7 mouse cellular contexts compared by ENCODE assay signal in the genomic region with DNA sequence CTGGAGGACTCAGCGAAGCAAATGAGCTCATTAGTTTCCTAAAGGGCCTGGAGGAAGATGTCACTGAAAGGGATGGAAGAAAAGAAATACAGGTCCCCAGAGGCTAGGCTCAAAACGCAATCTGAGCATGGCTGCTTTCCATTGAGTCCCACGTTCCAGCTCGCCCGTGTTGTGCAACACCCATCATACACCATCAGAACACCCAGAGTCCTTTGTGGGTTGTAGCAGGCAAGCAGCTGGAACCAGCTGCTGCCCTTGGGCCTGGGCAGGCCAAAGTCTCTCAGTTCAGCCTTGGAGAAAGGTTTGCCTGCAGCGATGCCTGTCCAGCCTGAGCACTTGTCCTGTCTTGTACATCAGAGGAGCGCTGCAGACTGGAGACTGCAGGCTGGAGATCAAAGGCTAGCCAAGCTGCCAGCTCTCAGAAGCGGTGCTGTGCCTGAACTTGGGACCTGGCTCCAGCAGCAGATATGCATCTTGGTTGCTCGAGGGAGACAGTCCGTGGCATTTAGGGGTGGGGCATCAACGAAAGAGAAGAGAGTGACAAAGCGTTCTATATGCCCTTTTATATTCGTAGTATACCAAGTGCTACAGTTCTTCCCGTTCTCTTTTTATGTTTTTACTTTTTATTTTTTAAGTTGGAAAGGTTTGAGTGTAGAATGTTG. TPM values are rescaled to one million over a fixed set of nuclear protein-coding genes. Genes with fewer than 3 reads are reported as not detected.
DNase-seq lines count a peak whose midpoint lies in the region; ATAC-seq lines count a peak whose summit lies in the region.

No protein-coding gene starts in this region.

- H3K4me2 ChIP-seq in embryonic facial prominence, embryonic 15.5 days (replicated peaks), result peak overlapping the region; percentile 21; the same call in 1 of the 2 replicates

- WGBS in embryonic facial prominence, embryonic 15.5 days, result 51% methylated on average over 14 of the region's 14 CpGs

- no peak overlapping the region for H3K9ac ChIP-seq in embryonic facial prominence, embryonic 15.5 days

- no peak; the same call in 1 of the 2 replicates for ATAC-seq in embryonic facial prominence, embryonic 15.5 days (ENCODE audit: insufficient number of reproducible peaks, low FRiP score, low TSS enrichment, low read depth)

- DNase-seq in adrenal gland, adult 8-10 months, result peak; percentile 29
- DNase-seq in kidney, adult 18-20 months, result peak; percentile 43
- peak; percentile 75 for DNase-seq in lung, postnatal 36 days
- DNase-seq in layer of hippocampus, adult 18-20 months (ENCODE audit: low spot score in 2 of 2), result no peak
- DNase-seq in frontal cortex, postnatal 10 days (ENCODE audit: low spot score in 2 of 2), result no peak
- no peak for DNase-seq in left cerebral cortex, postnatal 36 days (ENCODE audit: low spot score in 2 of 2)

- H3K27ac ChIP-seq in embryonic facial prominence, embryonic 15.5 days (replicated peaks), result peak overlapping the region; percentile 68; the same call in 1 of the 2 replicates

- H3K9me3 ChIP-seq in embryonic facial prominence, embryonic 15.5 days (replicated peaks), result no peaks in the 10 kb centered on the region

- intact Hi-C loops in left cerebral cortex, postnatal 36 days (cut with DNase I), result no loop called here

- peaks cover 3% of the 10 kb centered on the region; the same call in 1 of the 2 replicates for H3K36me3 ChIP-seq in embryonic facial prominence, embryonic 15.5 days

- no peaks in the 10 kb centered on the region for H3K27me3 ChIP-seq in embryonic facial prominence, embryonic 15.5 days

- H3K4me1 ChIP-seq in embryonic facial prominence, embryonic 15.5 days, result 0 out of 2 replicates have a peak, but pooled peaks cover 5% of the 10 kb centered on the region

- no peak overlapping the region for H3K4me3 ChIP-seq in embryonic facial prominence, embryonic 15.5 days (replicated peaks)

RNA-seq across cellular contexts. Expression of a gene that starts 15.5 kb away (rescaled TPM):
- total RNA-seq in adrenal gland, adult 8-10 months (2022), result 10 to 100 TPM; 20.2 to 23.5 (median 21.2) TPM
- polyA plus RNA-seq in embryonic facial prominence, embryonic 15.5 days (2015; fragmentation: Nextera tagmentation; extraction: Ambion mirVana), result 65.5 and 69.5 TPM in 2 replicates
- total RNA-seq in layer of hippocampus, adult 18-20 months (2021), result 10 to 100 TPM; 51.6 to 56.3 TPM
- total RNA-seq in left cerebral cortex, postnatal 36 days (2021), result 10 to 100 TPM; 39.9 to 52.5 TPM

Comparison
In these comparisons a context has a peak if more than half of its experiments do, and no peak if none do; other contexts are left out.
1. DNase-seq: peak in adrenal gland, adult 8-10 months (single experiment), kidney, adult 18-20 months (single experiment) and lung, postnatal 36 days (single experiment); none in layer of hippocampus, adult 18-20 months (0 of 2), frontal cortex, postnatal 10 days (0 of 2) and left cerebral cortex, postnatal 36 days (0 of 2).